Mouse (Mus musculus) right cerebral cortex, adult 2 months (tissue): ENCODE measurements around the gene Nup50.
A peak's percentile ranks its signal among the peaks of the same experiment; 100 is the strongest.

Source experiments
- DNase-seq, 2 experiments: peaks; one replicate each; pipeline ENCODE4 v3.0.0; 2021 to 2022; ENCODE audit warnings: low spot score in 2 of 2

The Nup50 gene

GRCm38 (mm10) chr15:84989098-84989497, 65.9 kb downstream of the Nup50 start:
- DNase-seq: no peak

DNA sequence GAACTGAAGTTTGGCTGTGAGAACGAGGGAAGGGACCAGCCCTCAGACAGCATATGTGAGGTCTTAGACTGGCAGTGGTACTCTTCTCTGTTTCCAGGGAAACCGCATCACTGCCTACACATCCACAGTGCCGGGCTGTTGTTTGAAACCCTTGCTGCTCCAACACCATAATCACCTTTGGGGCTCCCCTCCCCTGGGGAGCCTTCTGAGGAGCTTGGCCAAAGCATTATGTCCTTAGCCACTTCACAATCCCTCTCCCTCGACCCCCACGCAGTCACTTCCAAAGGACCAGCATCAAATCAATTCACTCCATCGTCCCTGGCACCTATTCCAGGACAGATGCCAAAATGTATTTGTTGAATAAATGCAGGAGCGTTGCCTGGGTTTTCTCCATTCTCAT, 66.6 kb downstream of the Nup50 start:
- peak in 1 of 2 experiments; percentile 62 for DNase-seq
